Mouse (Mus musculus) Muller cell, postnatal 12 days (primary cell): Measurements from ENCODE around the gene Actr6.
"Not testable (repeated sequence)": the region's sequence is repeated elsewhere in the genome, so short reads cannot be mapped to it uniquely, and the experiment has no call there.

Experiments
- DNase-seq: peaks from one replicate; pipeline ENCODE4 v3.0.0-alpha.2; 2015; ENCODE audit errors: inconsistent ontology term

The Actr6 gene

GRCm38 (mm10) chr10:89680517-89680916, 51.6 kb downstream of the Actr6 start:
- no peak for DNase-seq

GRCm38 (mm10) chr10:89679448-89679847, 52.6 kb downstream of the Actr6 start:
- no peak for DNase-seq

GRCm38 (mm10) chr10:89678054-89678453, 54.0 kb downstream of the Actr6 start:
- DNase-seq = no peak

DNA sequence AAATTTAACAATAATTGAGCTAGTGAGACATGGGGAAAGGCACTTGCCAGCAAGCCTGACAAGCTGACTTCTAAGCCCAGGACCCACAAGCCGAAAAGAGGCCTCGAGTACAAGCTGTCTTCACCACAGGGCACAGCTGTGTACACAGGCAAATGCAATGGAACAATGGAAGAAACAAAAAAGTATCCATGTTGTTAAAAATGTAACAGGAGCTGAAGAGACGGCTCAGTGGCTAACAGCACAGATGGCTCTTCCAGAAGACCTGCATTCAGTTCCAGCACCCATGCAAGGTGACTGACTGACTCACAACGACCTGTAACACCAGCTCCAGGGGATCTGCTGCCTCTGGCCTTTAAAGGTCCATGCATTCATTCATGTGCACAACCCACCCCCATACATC, 55.5 kb downstream of the Actr6 start:
- no peak for DNase-seq

GRCm38 (mm10) chr10:89670371-89670770, 61.7 kb downstream of the Actr6 start:
- DNase-seq = not testable (repeated sequence)

- no peak for DNase-seq
These were observed 64.5 kb downstream of the Actr6 start for GRCm38 (mm10) chr10:89667571-89667970.

- DNase-seq = no peak
These were observed 66.4 kb downstream of the Actr6 start for GRCm38 (mm10) chr10:89665679-89666078.

DNA sequence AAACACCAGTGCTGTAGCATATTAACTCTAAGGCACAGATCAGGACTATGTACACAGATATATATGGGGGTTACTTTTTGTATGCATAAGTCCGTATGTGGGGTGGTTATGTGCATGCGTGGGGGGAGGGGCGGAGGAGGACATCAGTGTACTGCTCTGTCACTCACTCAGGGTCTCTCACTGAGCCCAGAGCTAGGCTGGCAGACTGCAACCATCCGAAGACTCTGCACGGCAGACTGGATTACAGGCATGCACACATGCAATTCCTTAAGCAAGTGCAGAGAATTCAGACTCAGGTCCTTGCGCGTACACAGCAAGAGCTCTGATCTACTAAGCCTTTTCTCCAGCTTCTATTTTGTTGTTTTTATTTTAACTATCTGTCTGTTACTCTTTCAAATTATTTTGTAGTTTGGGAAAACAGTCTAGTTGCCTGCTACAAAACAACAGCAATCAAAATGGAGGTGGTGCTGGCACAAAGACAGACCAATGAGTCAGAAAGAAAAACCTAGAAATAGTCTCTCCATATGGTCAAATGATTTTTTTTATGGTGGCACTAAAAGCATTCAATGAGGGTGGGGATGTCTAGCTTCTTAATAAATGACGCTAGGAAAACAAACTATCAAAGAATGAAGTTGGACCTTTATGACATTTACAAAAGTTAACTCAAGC, 67.0 kb downstream of the Actr6 start:
- DNase-seq = no peak
